Mouse (Mus musculus): ENCODE measurements at regions not wholly inside any gene's neighbourhood (a gene's known extent, or its start where the extent isn't known, plus 50 kb on each side); places are given as distances from the start of the nearest gene placed in this dataset.

- peak; percentile 1 for DNase-seq
Observed at GRCm38 (mm10) chr16:60941767-60942166, 336.4 kb upstream of the Epha6 start.
